Mouse (Mus musculus) hindbrain, embryonic 13.5 days (tissue): ENCODE results near the gene Cbfa2t3. TPM values are rescaled to one million over a fixed set of nuclear protein-coding genes. Genes with fewer than 3 reads are reported as not detected.

Experiments
- ATAC-seq: fragments of 200-750 bp; cut with Nextera tagmentation; 2 replicates; pipeline ENCODE4 v1.8.0; 2017; ENCODE audit warnings: moderate TSS enrichment; ENCODE audit not compliant: low FRiP score
- H3K27ac ChIP-seq: fragments of 300-500 bp; sonication (generic); 2 replicates; pipeline ENCODE4 v1.5.1; 2015; ENCODE audit warnings: inconsistent platforms, mild to moderate bottlenecking, moderate library complexity
- H3K27me3 ChIP-seq: fragments of 300-500 bp; sonication (generic); 2 replicates; pipeline ENCODE4 v1.6.1; 2015; ENCODE audit warnings: mild to moderate bottlenecking, inconsistent platforms
- H3K36me3 ChIP-seq: fragments of 300-500 bp; sonication (generic); 2 replicates; pipeline ENCODE4 v1.6.1; 2015; ENCODE audit warnings: mild to moderate bottlenecking, inconsistent platforms
- H3K4me1 ChIP-seq: fragments of 300-500 bp; sonication (generic); replicated peaks from 2 replicates; pipeline ENCODE4 v1.6.1; 2015; ENCODE audit warnings: inconsistent platforms
- H3K4me2 ChIP-seq: fragments of 300-500 bp; sonication (generic); 2 replicates; pipeline ENCODE4 v1.6.1; 2015; ENCODE audit warnings: inconsistent platforms, mild to moderate bottlenecking, moderate library complexity
- H3K4me3 ChIP-seq: fragments of 300-500 bp; sonication (generic); 2 replicates; pipeline ENCODE4 v1.5.1; 2015; ENCODE audit warnings: mild to moderate bottlenecking, inconsistent platforms
- H3K9ac ChIP-seq: fragments of 300-500 bp; sonication (generic); 2 replicates; pipeline ENCODE4 v1.6.1; 2015; ENCODE audit warnings: mild to moderate bottlenecking, inconsistent platforms
- H3K9me3 ChIP-seq: fragments of 300-500 bp; sonication (generic); 2 replicates; pipeline ENCODE4 v1.6.1; 2016; ENCODE audit warnings: inconsistent platforms
- WGBS: fragments of 180-500 bp; shearing (Covaris S2); methylation state at CpG from one replicate; pipeline ENCODE4 v1.1.7; 2015; 5-methylcytosine and 5-hydroxymethylcytosine counted together
- polyA plus RNA-seq: library from polyadenylated mRNA; unstranded; fragments of >200 nt; fragmentation: Nextera tagmentation; extraction: Ambion mirVana; gene quantifications from 2 replicates; pipeline ENCODE4 v1.2.1, GENCODE M21; 2015

Cbfa2t3 gene
- polyA plus RNA-seq, 1 experiment from 2014 or later = 30.2 TPM

DNA sequence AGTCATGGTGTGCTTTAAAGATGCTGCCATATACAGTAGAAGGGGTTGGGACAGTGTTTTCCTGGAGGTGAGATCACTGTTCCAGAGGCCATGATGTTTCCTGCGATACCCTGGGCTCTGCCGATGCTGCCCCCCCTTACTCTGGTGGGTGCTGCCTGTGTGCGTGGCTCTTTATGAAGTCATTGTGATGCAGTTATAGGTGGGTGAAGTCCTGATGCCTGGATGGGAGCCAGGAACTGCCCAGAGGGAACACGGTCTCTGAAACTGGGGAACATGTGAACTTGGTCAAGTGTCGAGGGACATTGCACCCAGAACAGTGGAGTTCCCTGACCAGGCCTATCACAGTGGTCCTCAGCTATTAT lies 14.2 kb upstream of the Cbfa2t3 start:
- Histone ChIP-seq H3K4me2 (no peak overlapping the region), H3K4me1 (peaks cover 35% of the 10 kb centered on the region), H3K9ac (no peak overlapping the region), H3K36me3 (no peaks in the 10 kb centered on the region), H3K9me3 (no peaks in the 10 kb centered on the region), H3K4me3 (no peak overlapping the region), H3K27ac (no peak overlapping the region), H3K27me3 (peaks cover 3% of the 10 kb centered on the region; the same call in 1 of the 2 replicates)
- ATAC-seq = no peak
- WGBS = 87% methylated on average over 5 of the region's 5 CpGs

GRCm38 (mm10) chr8:122712411-122713156 lies 13.7 kb upstream of the Cbfa2t3 start:
- ATAC-seq = no peak
- Histone ChIP-seq H3K4me3 (no peak overlapping the region), H3K4me1 (peaks cover 35% of the 10 kb centered on the region), H3K27ac (peak overlapping the region; percentile 18; the same call in 1 of the 2 replicates), H3K36me3 (no peaks in the 10 kb centered on the region), H3K27me3 (peaks cover 7% of the 10 kb centered on the region; the same call in 1 of the 2 replicates), H3K9me3 (no peaks in the 10 kb centered on the region), H3K4me2 (no peak overlapping the region), H3K9ac (no peak overlapping the region)
- WGBS = 75% methylated on average over 12 of the region's 12 CpGs

GRCm38 (mm10) chr8:122711891-122712365 lies 13.0 kb upstream of the Cbfa2t3 start:
- H3K36me3 ChIP-seq = no peaks in the 10 kb centered on the region
- peaks cover 11% of the 10 kb centered on the region; the same call in 1 of the 2 replicates for H3K27me3 ChIP-seq
- no peak overlapping the region for H3K9ac ChIP-seq
- no peak overlapping the region for H3K4me2 ChIP-seq
- 80% methylated on average over 11 of the region's 11 CpGs for WGBS
- H3K27ac ChIP-seq = peak overlapping the region; percentile 18; the same call in 1 of the 2 replicates
- H3K9me3 ChIP-seq = no peaks in the 10 kb centered on the region
- no peak overlapping the region for H3K4me3 ChIP-seq
- no peak for ATAC-seq
- peaks cover 35% of the 10 kb centered on the region for H3K4me1 ChIP-seq

DNA sequence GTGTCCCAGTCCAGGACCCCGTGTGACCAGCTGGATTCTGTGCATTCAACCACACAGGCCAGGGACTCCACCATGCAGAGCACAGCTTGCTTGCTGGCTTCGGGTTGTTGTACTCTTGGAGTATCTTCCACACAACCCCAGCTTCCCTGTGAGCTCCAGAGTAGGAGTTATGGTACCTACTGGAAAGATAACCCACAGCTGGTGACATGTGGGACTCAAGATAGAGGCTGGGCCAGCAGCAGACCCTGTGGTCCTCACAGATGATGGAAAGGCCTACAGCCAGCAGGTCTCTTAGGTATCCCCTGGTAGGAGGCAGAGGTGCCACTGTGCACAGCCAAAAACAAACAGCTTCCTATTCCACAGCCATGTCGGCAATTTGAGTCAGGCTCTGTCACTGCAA lies 12.6 kb upstream of the Cbfa2t3 start:
- ATAC-seq = no peak
- 88% methylated on average over 3 of the region's 3 CpGs for WGBS
- no peak overlapping the region for H3K4me2 ChIP-seq
- H3K27ac ChIP-seq = no peak overlapping the region
- H3K36me3 ChIP-seq = no peaks in the 10 kb centered on the region
- no peaks in the 10 kb centered on the region for H3K9me3 ChIP-seq
- peaks cover 13% of the 10 kb centered on the region; the same call in 1 of the 2 replicates for H3K27me3 ChIP-seq
- H3K9ac ChIP-seq = no peak overlapping the region
- peaks cover 32% of the 10 kb centered on the region for H3K4me1 ChIP-seq
- H3K4me3 ChIP-seq = no peak overlapping the region

- peaks cover 40% of the 10 kb centered on the region for H3K4me1 ChIP-seq
- H3K9me3 ChIP-seq = no peaks in the 10 kb centered on the region
- no peaks in the 10 kb centered on the region for H3K36me3 ChIP-seq
- peaks cover 13% of the 10 kb centered on the region; the same call in 1 of the 2 replicates for H3K27me3 ChIP-seq
- ATAC-seq = peak; percentile 58
- 25% methylated on average over 23 of the region's 26 CpGs for WGBS
- H3K9ac ChIP-seq = no peak overlapping the region
- peak overlapping the region; percentile 66 for H3K27ac ChIP-seq
- no peak overlapping the region for H3K4me3 ChIP-seq
- H3K4me2 ChIP-seq = no peak overlapping the region
These were observed 10.6 kb upstream of the Cbfa2t3 start for GRCm38 (mm10) chr8:122709340-122710111.

GRCm38 (mm10) chr8:122707184-122707583 lies 8.3 kb upstream of the Cbfa2t3 start:
- 80% methylated on average over 4 of the region's 4 CpGs for WGBS
- Histone ChIP-seq H3K9ac (no peak overlapping the region), H3K4me3 (no peak overlapping the region), H3K36me3 (no peaks in the 10 kb centered on the region), H3K4me2 (no peak overlapping the region), H3K4me1 (peaks cover 34% of the 10 kb centered on the region), H3K27ac (no peak overlapping the region), H3K9me3 (no peaks in the 10 kb centered on the region), H3K27me3 (0 out of 2 replicates have a peak, but pooled peaks cover 10% of the 10 kb centered on the region)
- no peak for ATAC-seq

DNA sequence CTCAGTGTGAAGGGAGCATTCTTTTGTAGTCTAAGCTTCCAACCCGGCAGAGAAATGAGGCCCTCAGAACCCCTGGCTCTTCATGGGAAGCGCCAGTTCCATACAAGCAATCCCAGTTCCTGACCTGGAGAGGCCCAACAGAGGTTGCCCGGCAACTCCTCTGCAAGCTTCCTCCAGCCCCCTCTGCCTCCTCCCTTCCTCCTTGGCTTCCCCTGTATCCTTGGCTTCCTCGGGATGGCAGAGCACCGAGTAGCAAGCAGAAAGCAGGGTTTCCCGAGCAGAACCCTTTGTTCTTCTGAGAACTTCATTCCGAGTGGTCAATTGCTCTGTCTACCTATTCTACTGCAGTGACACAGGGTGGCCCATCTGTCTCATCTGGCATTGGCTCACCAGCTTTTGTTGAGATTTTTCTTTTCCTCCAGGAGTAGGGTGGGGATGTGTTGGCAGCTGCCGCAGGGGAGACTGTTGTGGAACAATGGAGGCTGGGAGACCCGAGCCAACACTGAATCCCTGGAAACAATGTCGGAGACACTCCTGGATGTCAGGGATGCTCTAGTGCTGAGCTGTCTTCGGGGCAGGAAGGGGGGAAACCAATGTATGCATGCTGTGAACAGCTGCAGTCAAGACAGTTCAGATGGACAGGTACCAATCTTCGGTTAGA lies 7.1 kb upstream of the Cbfa2t3 start:
- H3K4me2 ChIP-seq = no peak overlapping the region
- ATAC-seq = no peak
- H3K36me3 ChIP-seq = no peaks in the 10 kb centered on the region
- H3K4me1 ChIP-seq = peaks cover 27% of the 10 kb centered on the region
- H3K27ac ChIP-seq = no peak overlapping the region
- H3K9me3 ChIP-seq = no peaks in the 10 kb centered on the region
- no peak overlapping the region for H3K4me3 ChIP-seq
- H3K9ac ChIP-seq = no peak overlapping the region
- WGBS = 22% methylated on average over 12 of the region's 12 CpGs
- H3K27me3 ChIP-seq = 0 out of 2 replicates have a peak, but pooled peaks cover 10% of the 10 kb centered on the region

DNA sequence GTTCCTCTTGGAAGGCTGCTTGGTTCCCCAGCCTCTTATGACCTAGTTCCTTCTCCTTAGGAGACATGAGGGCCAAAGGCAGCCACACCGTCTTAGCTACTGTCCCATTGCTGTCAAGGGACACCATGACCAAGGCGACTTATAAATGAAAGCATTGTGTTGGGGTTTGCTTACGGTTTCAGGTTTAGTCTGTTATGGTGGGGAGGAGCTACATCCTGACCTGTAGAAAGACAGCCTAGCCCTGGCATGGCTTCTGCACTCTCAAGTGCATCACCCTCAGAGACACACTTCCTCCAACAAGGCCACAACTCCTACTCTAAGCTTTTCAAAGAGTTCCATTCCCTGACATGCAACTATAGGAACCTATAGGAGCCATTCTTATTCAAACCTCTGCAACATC lies 5.7 kb upstream of the Cbfa2t3 start:
- Histone ChIP-seq H3K9ac (no peak overlapping the region), H3K4me1 (peaks cover 24% of the 10 kb centered on the region), H3K4me3 (no peak overlapping the region), H3K36me3 (no peaks in the 10 kb centered on the region), H3K9me3 (no peaks in the 10 kb centered on the region), H3K27me3 (0 out of 2 replicates have a peak, but pooled peaks cover 12% of the 10 kb centered on the region), H3K4me2 (no peak overlapping the region), H3K27ac (no peak overlapping the region)
- ATAC-seq = no peak
- WGBS = 90% methylated on average over 3 of the region's 3 CpGs

- Histone ChIP-seq H3K4me2 (no peak overlapping the region), H3K36me3 (no peaks in the 10 kb centered on the region), H3K27ac (no peak overlapping the region), H3K4me3 (no peak overlapping the region), H3K9me3 (no peaks in the 10 kb centered on the region), H3K27me3 (0 out of 2 replicates have a peak, but pooled peaks cover 12% of the 10 kb centered on the region), H3K4me1 (peaks cover 28% of the 10 kb centered on the region), H3K9ac (no peak overlapping the region)
- no peak for ATAC-seq
- 90% methylated on average over 6 of the region's 6 CpGs for WGBS
These were observed 4.0 kb upstream of the Cbfa2t3 start for GRCm38 (mm10) chr8:122702957-122703356.

- 59% methylated on average over 10 of the region's 10 CpGs for whole genome bisulfite sequencing
- ATAC-seq = no peak
- Histone ChIP-seq H3K27me3 (0 out of 2 replicates have a peak, but pooled peaks cover 8% of the 10 kb centered on the region), H3K9ac (no peak overlapping the region), H3K9me3 (no peaks in the 10 kb centered on the region), H3K4me3 (no peak overlapping the region), H3K27ac (no peak overlapping the region), H3K4me2 (no peak overlapping the region), H3K4me1 (peaks cover 28% of the 10 kb centered on the region), H3K36me3 (no peaks in the 10 kb centered on the region)
These were observed 3.5 kb upstream of the Cbfa2t3 start for GRCm38 (mm10) chr8:122702301-122702941.

- WGBS = 85% methylated on average over 12 of the region's 12 CpGs
- H3K9me3 ChIP-seq = no peaks in the 10 kb centered on the region
- ATAC-seq = no peak
These were observed 2.7 kb upstream of the Cbfa2t3 start for GRCm38 (mm10) chr8:122701441-122702185.

More at GRCm38 (mm10) chr8:122701441-122702185, 2.7 kb upstream of the Cbfa2t3 start:
- H3K9ac ChIP-seq = no peak overlapping the region
- H3K4me2 ChIP-seq = no peak overlapping the region
- no peak overlapping the region for H3K27ac ChIP-seq
- 0 out of 2 replicates have a peak, but pooled peaks cover 3% of the 10 kb centered on the region for H3K27me3 ChIP-seq
- H3K36me3 ChIP-seq = no peaks in the 10 kb centered on the region
- peaks cover 28% of the 10 kb centered on the region for H3K4me1 ChIP-seq
- no peak overlapping the region for H3K4me3 ChIP-seq
